Mouse (Mus musculus) liver, embryonic 13.5 days (tissue): ENCODE data around the gene Capn10. TPM values are rescaled to one million over a fixed set of nuclear protein-coding genes. Genes with fewer than 3 reads are reported as not detected.
"Not testable (repeated sequence)": the region's sequence is repeated elsewhere in the genome, so short reads cannot be mapped to it uniquely, and the experiment has no call there.

ENCODE experiments used
- ATAC-seq: fragments of 200-750 bp; cut with Nextera tagmentation; 2 replicates; pipeline ENCODE4 v1.8.0; 2017; ENCODE audit warnings: low read depth, mild to moderate bottlenecking, moderate number of reproducible peaks, moderate library complexity
- DNase-seq: peaks from one replicate; pipeline ENCODE4 v3.0.0; 2022
- H3K27ac ChIP-seq: fragments of 300-500 bp; sonication (generic); 2 replicates; pipeline ENCODE4 v1.5.1; 2015; ENCODE audit warnings: moderate library complexity, mild to moderate bottlenecking, inconsistent platforms
- H3K27me3 ChIP-seq: fragments of 300-500 bp; sonication (generic); 2 replicates; pipeline ENCODE4 v1.6.1; 2015; ENCODE audit warnings: mild to moderate bottlenecking, inconsistent platforms
- H3K36me3 ChIP-seq: fragments of 300-500 bp; sonication (generic); 2 replicates; pipeline ENCODE4 v1.6.1; 2015; ENCODE audit warnings: mild to moderate bottlenecking, inconsistent platforms
- H3K4me1 ChIP-seq: fragments of 300-500 bp; sonication (generic); replicated peaks from 2 replicates; pipeline ENCODE4 v1.6.1; 2015; ENCODE audit warnings: inconsistent platforms
- H3K4me2 ChIP-seq: fragments of 300-500 bp; sonication (generic); 2 replicates; pipeline ENCODE4 v1.6.1; 2015; ENCODE audit warnings: inconsistent platforms, mild to moderate bottlenecking, moderate library complexity
- H3K4me3 ChIP-seq: fragments of 300-500 bp; sonication (generic); replicated peaks from 2 replicates; pipeline ENCODE4 v1.5.1; 2015; ENCODE audit warnings: mild to moderate bottlenecking, inconsistent platforms
- H3K9ac ChIP-seq: fragments of 300-500 bp; sonication (generic); 2 replicates; pipeline ENCODE4 v1.6.1; 2015; ENCODE audit warnings: mild to moderate bottlenecking, inconsistent platforms
- H3K9me3 ChIP-seq: fragments of 300-500 bp; sonication (generic); replicated peaks from 2 replicates; pipeline ENCODE4 v1.6.1; 2016; ENCODE audit warnings: inconsistent platforms
- WGBS: fragments of 180-500 bp; shearing (Covaris S2); methylation state at CpG from one replicate; pipeline ENCODE4 v1.1.7; 2015; ENCODE audit not compliant: insufficient replicate concordance; 5-methylcytosine and 5-hydroxymethylcytosine counted together
- polyA plus RNA-seq: library from polyadenylated mRNA; unstranded; fragments of >200 nt; fragmentation: Nextera tagmentation; extraction: Ambion mirVana; gene quantifications from 2 replicates; pipeline ENCODE4 v1.2.1, GENCODE M21; 2015

Capn10 gene
- polyA plus RNA-seq, 1 experiment from 2014 or later = 10.1 TPM

GRCm38 (mm10) chr1:92947966-92948365 lies 13.8 kb downstream of the Capn10 start:
- Histone ChIP-seq H3K36me3 (peaks cover 43% of the 10 kb centered on the region), H3K9me3 (no peaks in the 10 kb centered on the region), H3K4me2 (no peak overlapping the region), H3K9ac (no peak overlapping the region), H3K4me3 (no peak overlapping the region), H3K27me3 (no peaks in the 10 kb centered on the region), H3K27ac (no peak overlapping the region), H3K4me1 (0 out of 2 replicates have a peak, but pooled peaks cover 4% of the 10 kb centered on the region)
- DNase-seq (no peak), ATAC-seq (no peak)
- 81% methylated on average over 3 of the region's 3 CpGs for WGBS

GRCm38 (mm10) chr1:92949426-92949825 lies 15.2 kb downstream of the Capn10 start:
- ATAC-seq = no peak
- H3K4me3 ChIP-seq = no peak overlapping the region
- WGBS = 51% methylated on average over 6 of the region's 6 CpGs

GRCm38 (mm10) chr1:92950607-92951006 lies 16.4 kb downstream of the Capn10 start, which contains the start of gene Gpr35:
TSS of gene Gpr35 (plus strand) at chr1:92950865.
- H3K27ac ChIP-seq = no peak within 1 kb of the TSS
- no peaks in the 10 kb centered on the region for H3K4me1 ChIP-seq
- ATAC-seq (no peak), DNase-seq (no peak)
- H3K9me3 ChIP-seq = no peaks in the 10 kb centered on the region
- WGBS = 59% methylated on average over 5 of the region's 5 CpGs
- H3K36me3 ChIP-seq = peaks cover 21% of the 10 kb centered on the region; the same call in 1 of the 2 replicates
- no peak within 1 kb of the TSS for H3K4me2 ChIP-seq
- H3K27me3 ChIP-seq = no peaks in the 10 kb centered on the region
- H3K9ac ChIP-seq = no peak within 1 kb of the TSS
- H3K4me3 ChIP-seq = no peak within 1 kb of the TSS

More at GRCm38 (mm10) chr1:92949426-92949825, 15.2 kb downstream of the Capn10 start:
- Histone ChIP-seq H3K9me3 (no peaks in the 10 kb centered on the region), H3K36me3 (peaks cover 32% of the 10 kb centered on the region), H3K27me3 (no peaks in the 10 kb centered on the region), H3K9ac (no peak overlapping the region), H3K27ac (no peak overlapping the region), H3K4me1 (no peaks in the 10 kb centered on the region), H3K4me2 (no peak overlapping the region)
- no peak for DNase-seq

- DNase-seq (no peak), ATAC-seq (no peak)
- WGBS = 55% methylated on average over 2 of the region's 2 CpGs
- Histone ChIP-seq H3K27ac (no peak overlapping the region), H3K27me3 (no peaks in the 10 kb centered on the region), H3K36me3 (0 out of 2 replicates have a peak, but pooled peaks cover 2% of the 10 kb centered on the region), H3K9me3 (no peaks in the 10 kb centered on the region), H3K4me1 (no peaks in the 10 kb centered on the region), H3K4me3 (no peak overlapping the region), H3K9ac (no peak overlapping the region), H3K4me2 (no peak overlapping the region)
These were observed 19.5 kb downstream of the Capn10 start for GRCm38 (mm10) chr1:92953641-92954040.

- H3K27ac ChIP-seq, ATAC-seq, H3K9me3 ChIP-seq, H3K36me3 ChIP-seq, H3K27me3 ChIP-seq, H3K4me1 ChIP-seq: not testable (repeated sequence)
- DNase-seq = peak; percentile 62
- peak overlapping the region; percentile 51 for H3K4me2 ChIP-seq
- peak overlapping the region; percentile 41; the same call in 1 of the 2 replicates for H3K9ac ChIP-seq
- H3K4me3 ChIP-seq = peak overlapping the region; percentile 25; the same call in 1 of the 2 replicates
- WGBS = 2% methylated on average over 11 of the region's 11 CpGs
These were observed 22.6 kb downstream of the Capn10 start for GRCm38 (mm10) chr1:92956571-92957335.

GRCm38 (mm10) chr1:92958999-92959398 lies 24.8 kb downstream of the Capn10 start:
- Histone ChIP-seq H3K9ac (no peak overlapping the region), H3K4me2 (no peak overlapping the region), H3K36me3 (no peaks in the 10 kb centered on the region), H3K27me3 (no peaks in the 10 kb centered on the region), H3K9me3 (no peaks in the 10 kb centered on the region), H3K27ac (no peak overlapping the region), H3K4me3 (no peak overlapping the region), H3K4me1 (no peaks in the 10 kb centered on the region)
- ATAC-seq (no peak), DNase-seq (no peak)
- 69% methylated on average over 1 of the region's 1 CpGs for WGBS

GRCm38 (mm10) chr1:92970791-92971190 lies 36.6 kb downstream of the Capn10 start:
- DNase-seq, H3K27ac ChIP-seq, H3K9me3 ChIP-seq, H3K36me3 ChIP-seq, H3K27me3 ChIP-seq, ATAC-seq, H3K9ac ChIP-seq, H3K4me2 ChIP-seq, H3K4me1 ChIP-seq, H3K4me3 ChIP-seq: not testable (repeated sequence)
- WGBS = 60% methylated on average over 6 of the region's 6 CpGs

GRCm38 (mm10) chr1:92971879-92972795 lies 38.0 kb downstream of the Capn10 start:
- no peak overlapping the region for H3K27ac ChIP-seq
- no peak for ATAC-seq
- no peak for DNase-seq
- H3K27me3 ChIP-seq = no peaks in the 10 kb centered on the region
- WGBS = 38% methylated on average over 7 of the region's 7 CpGs
- H3K36me3 ChIP-seq = no peaks in the 10 kb centered on the region
- H3K4me1 ChIP-seq = no peaks in the 10 kb centered on the region
- no peak overlapping the region for H3K9ac ChIP-seq
- H3K4me2 ChIP-seq = no peak overlapping the region
- no peak overlapping the region for H3K4me3 ChIP-seq
- H3K9me3 ChIP-seq = no peaks in the 10 kb centered on the region

GRCm38 (mm10) chr1:92972854-92973253 lies 38.7 kb downstream of the Capn10 start:
- Histone ChIP-seq H3K9ac (no peak overlapping the region), H3K4me1 (no peaks in the 10 kb centered on the region), H3K9me3 (no peaks in the 10 kb centered on the region), H3K36me3 (no peaks in the 10 kb centered on the region), H3K4me3 (no peak overlapping the region), H3K27ac (no peak overlapping the region), H3K4me2 (no peak overlapping the region), H3K27me3 (no peaks in the 10 kb centered on the region)
- no peak for ATAC-seq
- 13% methylated on average over 1 of the region's 1 CpGs for WGBS
- no peak for DNase-seq

- Histone ChIP-seq H3K4me1 (no peaks in the 10 kb centered on the region), H3K9me3 (no peaks in the 10 kb centered on the region), H3K27ac (no peak overlapping the region), H3K4me3 (no peak overlapping the region), H3K36me3 (no peaks in the 10 kb centered on the region), H3K27me3 (no peaks in the 10 kb centered on the region), H3K9ac (no peak overlapping the region), H3K4me2 (no peak overlapping the region)
- DNase-seq (no peak), ATAC-seq (no peak)
- whole genome bisulfite sequencing = 55% methylated on average over 6 of the region's 6 CpGs
These were observed 42.0 kb downstream of the Capn10 start for GRCm38 (mm10) chr1:92976141-92976566.

- no peaks in the 10 kb centered on the region for H3K36me3 ChIP-seq
- no peaks in the 10 kb centered on the region for H3K4me1 ChIP-seq
- H3K27ac ChIP-seq = no peak overlapping the region
- DNase-seq (no peak), ATAC-seq (no peak)
- 39% methylated on average over 7 of the region's 7 CpGs for WGBS
- no peak overlapping the region for H3K4me3 ChIP-seq
- no peaks in the 10 kb centered on the region for H3K9me3 ChIP-seq
- H3K9ac ChIP-seq = no peak overlapping the region
- H3K27me3 ChIP-seq = no peaks in the 10 kb centered on the region
- no peak overlapping the region for H3K4me2 ChIP-seq
These were observed 44.5 kb downstream of the Capn10 start for GRCm38 (mm10) chr1:92978645-92979044.
